Mouse (Mus musculus) CH12F3 (cell line): ENCODE data around the gene Relb.
"Not testable (repeated sequence)": the region's sequence is repeated elsewhere in the genome, so short reads cannot be mapped to it uniquely, and the experiment has no call there.

Experiments used
- in situ Hi-C: fragments of 300-500 bp; cut with MboI; formaldehyde crosslinking; loops from 2 replicates; pipeline ENCODE4 v1.14.3; 2020; ENCODE audit warnings: low sequenced_read_pairs

Relb gene

DNA sequence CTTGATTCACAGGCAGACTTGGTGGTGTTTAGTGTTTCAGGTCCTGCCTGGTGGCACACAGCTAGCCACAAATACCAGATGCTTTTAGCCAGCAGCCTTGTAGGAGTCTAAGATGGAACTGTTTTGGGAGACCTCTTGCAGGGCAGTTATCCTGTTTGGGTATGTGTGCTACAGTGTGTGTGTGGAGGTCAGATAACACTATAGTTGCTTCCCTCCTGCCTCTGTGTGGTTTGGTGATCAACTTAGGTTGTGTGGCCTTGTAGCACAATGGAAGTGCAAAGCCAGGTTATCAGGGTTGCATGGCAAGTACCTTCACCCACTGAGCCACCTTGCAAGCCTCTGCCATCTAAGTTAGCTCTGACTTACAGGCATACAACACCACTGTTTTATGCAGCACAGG, 3.5 kb upstream of the Relb start:
- in situ Hi-C loops = no loop called here

DNA sequence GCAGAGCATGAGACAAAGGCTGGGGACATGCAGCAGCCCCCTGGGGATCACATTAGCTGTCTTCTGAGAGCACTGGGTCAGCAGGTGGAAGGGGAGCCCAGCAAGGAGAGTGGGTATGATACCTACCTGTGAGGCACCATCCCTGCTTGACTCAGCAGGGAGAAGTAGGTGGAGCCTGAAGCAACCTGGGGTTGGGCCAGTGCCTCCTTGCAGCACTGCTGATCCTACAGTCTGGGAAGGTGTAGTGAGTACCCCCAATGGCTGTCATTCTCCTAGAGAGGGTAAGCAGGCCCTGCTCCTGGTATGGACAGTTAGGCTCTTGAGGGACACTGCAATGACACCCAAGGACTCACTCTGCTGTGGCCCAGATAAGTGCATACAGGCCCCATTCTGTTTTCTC, 3.0 kb upstream of the Relb start:
- in situ Hi-C loops = no loop called here

DNA sequence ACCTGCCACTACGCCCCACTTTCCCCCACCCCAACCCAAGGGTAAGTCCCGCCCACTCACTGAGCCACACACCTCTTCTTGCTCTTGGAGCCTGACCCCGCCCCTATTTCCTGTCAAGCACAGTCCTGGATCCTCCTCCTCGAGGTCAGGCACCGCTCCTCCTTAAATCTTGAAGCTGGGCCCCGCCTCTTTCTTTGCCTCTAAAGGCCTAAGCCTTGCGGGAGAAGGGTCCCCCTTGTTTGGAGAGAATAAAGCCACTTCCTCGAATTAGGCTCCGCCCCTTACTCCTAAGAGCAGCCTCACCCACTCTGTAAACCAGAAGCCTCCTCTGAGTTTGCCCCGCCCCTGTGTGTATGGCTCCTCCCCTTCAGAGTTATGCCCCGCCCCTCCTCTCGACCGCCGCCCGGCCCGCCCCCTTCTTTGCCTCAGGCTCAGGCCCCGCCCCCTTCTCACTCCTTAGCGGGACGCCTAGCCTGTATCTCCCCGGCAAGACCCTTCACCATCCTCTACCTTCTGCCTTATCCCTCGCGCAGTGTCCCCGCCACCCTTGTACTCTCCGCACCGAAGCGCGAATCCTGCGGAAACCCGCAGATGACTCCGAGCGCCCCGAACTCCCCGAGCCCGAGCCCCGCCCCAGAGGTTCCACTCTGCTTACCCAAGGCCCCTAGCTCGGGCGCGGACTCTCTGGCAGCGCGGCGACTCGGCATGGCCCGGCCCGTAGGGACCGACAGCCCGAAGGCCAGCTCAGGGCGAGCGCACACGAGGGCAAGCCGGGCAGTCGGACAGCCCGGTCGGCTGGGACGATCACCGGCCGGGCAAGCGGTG, 490 bp downstream of the Relb start:
- in situ Hi-C loops = no loop called here

DNA sequence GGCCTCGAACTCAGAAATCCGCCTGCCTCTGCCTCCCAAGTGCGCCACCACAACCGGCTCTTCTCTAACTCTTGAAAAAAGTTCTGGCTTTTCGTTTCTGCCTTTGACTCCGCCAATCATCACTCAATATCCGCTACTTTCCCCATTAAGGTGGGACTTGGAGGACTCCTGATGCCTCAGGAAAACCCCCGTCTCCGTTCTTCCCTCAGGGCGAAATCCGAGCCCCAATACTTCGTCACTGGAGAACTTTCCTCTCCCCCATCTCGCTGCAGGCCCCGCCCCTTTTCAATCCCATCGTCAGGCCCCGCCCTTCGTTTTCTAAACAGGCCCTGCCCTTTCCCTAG, 1.1 kb downstream of the Relb start:
- in situ Hi-C loops = no loop called here

DNA sequence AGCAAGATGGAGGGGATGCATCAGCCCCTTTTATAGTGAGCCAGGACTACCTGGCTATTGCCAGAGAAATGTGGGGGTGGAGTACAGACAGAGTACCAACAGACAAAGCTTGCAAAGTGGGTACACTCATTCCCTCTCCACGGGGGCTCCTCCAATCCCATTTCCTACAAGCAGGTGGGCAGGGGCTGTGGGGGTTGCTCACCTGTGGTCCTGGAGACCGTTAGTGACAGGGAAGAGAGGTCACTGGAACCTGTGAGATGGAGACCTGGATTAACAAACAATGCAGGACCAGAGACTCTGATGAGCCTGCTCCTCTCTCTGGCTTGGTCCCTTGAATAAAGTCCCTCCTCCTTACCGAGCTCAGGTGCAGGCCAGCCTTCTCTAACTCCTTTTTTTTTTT, 1.5 kb downstream of the Relb start:
- in situ Hi-C loops = no loop called here

DNA sequence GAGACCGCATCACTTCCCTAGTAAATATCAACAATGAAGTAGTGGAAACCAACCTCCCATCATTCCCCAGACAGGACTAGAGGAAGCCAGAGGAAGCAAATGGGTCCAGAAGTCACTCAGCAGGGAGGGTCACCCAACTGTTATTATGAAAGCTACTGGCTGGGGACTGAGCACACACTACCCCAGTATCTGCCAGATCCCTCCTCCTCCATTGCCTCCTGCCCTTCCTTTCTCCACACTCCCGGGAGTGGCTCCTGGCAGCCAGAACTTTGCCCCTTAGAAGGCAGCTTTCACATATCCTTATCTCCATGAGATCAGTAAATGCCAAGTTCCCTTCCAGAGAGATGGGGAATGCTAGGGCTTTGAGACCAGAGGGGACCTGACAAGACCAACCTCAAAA, 5.8 kb downstream of the Relb start:
- in situ Hi-C loops = no loop called here

DNA sequence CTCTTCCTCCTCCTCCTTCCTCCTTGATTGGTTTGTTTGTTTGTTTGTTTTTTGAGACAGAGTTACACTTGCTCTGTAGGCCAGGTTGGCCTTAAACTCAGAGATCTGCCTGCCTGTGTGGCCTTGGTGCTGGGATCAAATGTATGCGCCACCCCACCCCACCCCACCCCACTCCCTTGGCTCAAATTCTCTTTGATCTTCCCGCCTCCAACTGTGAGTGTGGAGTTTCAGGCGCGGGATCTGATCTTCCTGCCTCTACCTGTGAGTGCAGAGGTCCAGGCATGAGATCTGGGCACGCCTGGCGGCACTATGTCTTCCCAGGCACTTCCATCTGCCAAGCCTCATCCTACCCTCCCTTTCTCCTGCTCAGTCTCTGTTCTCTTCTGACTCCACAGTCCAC, 7.0 kb downstream of the Relb start:
- in situ Hi-C loops = no loop called here

DNA sequence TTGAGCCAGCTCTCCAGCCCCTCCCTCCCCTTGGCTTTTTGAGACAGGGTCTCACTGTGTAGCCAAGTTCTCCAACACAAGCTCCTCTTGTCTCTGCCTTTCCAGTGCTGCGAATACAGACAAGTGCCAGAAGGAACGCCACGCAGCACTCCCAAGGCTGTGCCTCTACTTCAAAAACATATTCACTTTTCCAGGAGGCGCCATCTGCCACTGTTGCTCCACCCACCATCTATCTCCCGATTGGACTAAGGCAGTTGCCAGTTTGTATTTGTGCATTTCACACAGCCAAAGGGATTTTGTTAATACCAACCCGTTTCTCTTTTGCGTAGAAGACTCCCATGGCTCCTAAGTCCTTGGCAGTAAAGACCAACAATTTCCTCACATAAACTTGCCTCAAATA, 8.4 kb downstream of the Relb start:
- in situ Hi-C loops = no loop called here

DNA sequence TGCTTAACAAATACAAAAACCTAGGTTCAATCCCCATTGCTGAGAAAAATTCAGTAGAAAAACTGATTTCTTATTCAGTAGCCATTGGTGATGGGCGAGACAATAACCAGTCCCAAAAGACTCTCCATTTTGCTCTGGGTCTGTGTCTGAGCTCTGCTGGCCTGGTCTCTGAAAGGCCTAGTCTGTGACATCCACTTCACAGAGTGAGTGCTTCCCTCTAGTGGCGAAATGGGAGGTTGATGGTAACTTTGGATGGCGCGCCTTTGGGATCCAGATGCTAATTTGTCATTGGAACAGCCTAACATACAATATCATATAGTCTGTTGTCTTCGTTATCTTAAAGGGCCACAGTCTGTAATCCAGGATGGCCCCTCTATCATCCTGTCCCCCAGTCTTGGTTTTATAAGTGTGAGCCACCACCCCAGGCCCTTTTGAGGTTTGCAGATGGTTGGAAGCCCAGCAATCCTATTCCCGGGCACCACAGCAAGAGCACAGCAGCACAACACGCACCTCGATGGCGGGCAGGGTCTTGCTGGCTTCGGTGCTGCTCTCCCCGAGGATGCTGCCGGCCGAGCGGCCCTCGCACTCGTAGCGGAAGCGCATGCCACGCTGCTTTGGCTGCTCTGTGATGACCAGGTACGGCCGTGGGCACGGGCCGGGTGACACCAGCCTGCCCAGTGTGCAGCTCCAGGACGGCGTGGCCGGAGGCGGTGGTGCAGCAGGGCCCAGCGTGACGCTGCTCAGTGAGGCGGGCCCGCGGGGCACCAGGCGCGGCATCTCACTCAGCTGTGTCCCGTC, 10.0 kb downstream of the Relb start:
- in situ Hi-C loops = no loop called here

DNA sequence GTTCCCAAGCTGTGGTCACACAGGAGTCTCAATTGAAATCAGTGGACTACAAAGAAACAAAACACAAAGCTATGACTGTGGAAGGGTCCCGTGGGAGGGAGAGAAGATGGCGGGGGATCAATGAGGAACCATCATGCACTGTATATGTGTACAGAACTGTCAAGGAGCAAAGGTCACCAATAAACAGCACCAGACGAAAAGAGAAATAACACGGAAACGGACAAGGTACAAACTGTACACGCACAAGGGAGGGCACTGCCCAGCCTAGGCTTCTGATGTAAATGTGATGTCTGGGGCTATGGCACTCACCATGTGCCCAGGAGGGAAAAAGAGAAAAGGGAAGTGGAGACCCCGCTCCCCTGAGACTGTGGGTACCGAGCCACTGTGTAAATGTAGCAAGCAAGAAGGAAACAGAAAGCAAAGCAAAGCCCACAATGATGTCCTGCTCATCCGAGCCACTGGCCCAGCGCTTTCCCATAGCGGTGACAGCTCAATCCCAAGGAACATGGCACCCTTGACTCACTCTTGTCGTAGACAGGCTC, 14.1 kb downstream of the Relb start:
- in situ Hi-C loops = no loop called here

DNA sequence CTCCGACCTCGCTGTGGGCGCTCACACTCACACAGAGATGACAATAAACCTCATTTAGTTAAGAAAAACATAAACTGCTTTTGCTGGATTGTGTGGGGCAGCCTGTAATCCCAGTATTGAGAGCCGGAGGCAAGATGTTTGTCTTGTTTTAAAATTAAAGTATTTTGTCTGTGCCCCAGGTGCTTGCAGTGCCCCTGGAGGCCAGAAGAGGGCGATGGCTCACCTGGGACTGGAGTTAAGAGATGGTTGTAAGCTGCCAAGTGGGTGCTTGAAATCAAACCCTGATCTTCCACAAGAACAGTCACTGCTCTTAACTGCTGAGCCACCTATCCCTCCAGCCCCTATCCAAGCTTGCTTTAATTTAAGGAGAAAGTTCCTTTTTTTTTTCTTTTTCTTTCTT, 18.3 kb downstream of the Relb start:
- in situ Hi-C loops = no loop called here

DNA sequence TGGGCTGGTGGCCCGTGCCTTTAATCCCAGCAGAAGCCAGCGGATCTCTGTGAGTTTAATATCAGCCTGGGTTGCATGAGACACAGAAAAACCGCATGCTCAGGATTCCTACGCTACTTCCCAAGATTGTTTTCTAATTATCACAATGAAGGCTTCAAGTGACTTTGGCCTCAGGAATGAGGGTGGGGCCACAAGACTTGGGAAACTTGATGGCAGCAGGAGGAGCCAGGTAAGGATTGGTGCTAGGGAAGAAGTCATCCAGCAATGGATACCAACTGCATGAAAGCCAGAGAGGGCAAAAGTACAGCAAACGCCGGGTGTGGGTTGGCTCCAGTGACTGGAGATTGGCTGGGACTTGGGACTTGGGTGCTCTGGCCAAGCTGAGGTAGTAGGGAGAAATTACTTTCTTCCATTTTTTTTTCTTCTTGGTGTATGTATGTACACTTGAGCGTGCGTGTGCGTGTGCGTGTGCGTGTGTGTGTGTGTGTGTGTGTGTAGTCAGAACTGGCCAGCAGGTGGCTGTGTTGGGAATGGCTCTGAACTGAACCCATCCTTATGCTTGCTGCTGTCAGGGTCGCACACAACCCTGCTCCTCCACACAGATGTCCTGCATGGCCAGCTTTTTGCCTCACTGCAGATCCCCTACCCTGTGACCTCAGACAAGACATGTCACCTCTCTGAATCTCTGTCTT, 19.5 kb downstream of the Relb start:
- in situ Hi-C loops = no loop called here

DNA sequence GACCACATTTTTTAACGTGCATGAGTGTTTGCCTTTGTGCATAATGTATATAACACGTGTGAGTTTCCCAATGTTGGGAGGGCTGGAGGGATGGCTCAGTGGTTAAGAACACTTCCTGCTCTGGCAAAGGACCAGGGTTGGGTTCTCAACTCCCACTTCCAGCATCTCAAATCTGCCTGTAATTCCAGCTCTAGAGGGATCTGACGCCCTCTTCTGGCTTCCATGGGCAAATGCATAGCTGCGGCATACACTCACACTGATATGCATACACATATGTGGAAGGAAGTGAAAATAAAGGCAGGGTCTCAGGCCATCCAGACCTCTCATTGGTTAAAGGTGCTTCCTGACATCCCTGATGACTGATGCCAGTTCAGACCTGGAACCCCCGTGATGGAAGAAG, 21.9 kb downstream of the Relb start:
- in situ Hi-C loops = no loop called here

DNA sequence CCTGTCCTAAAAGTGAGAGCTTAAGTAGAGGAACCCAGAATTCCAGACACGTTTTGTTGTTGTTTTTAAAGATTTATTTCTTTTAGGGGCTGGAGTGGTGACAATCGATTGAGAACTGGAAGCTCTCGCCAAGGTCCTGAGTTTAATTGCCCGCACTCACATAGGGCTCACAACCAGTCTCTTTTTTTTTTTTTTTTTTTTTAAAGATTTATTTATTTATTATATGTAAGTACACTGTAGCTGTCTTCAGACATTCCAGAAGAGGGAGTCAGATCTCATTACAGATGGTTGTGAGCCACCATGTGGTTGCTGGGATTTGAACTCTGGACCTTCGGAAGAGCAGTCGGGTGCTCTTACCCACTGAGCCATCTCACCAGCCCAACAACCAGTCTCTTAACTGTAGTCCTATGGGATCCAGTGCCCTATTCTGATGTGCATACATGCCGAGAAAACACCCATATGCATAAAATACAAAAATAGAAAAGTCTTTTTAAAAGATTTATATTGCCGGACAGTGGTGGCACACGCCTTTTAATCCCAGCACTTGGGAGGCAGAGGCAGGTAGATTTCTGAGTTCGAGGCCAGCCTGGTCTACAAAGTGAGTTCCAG, 24.5 kb downstream of the Relb start:
- in situ Hi-C loops = not testable (repeated sequence)

DNA sequence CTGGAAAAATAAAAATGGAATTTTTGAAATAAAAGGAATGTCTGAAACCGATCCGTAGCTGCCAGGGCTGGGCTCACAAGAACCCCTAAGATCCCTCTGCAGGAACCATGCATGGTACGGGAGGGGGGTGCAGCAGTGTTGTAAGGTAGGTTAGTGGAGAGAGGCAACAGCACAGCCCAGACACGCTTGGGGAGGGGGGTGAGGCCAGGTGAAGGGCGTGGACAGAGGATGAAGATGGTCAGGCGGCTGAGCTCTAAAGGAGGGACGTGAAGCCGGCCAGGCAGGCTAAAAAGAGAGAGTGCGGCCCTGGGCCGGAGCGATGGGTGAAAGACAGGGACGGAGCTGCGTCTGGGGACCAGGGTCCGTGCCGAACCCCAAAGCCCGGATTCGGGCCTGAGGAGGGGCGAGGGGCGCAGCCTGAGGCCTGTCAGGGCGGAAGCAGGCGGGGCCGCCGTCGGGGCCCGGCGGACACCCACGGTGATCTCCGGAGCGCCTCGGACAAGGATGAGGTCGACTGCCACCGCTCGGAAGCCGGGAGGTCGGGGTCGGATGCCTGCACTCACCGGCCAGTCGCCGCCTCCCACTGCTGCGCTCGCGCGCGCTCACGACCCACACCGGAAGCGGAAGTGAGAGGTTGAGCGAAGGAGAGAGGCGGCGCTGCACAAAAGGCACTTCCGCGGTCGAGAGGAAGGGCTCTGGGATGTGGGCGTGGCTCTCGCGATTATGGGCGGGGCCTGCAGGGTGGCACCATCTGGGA, 25.2 kb downstream of the Relb start, which contains the start of gene Clasrp:
TSS of gene Clasrp (minus strand) at position 638 of the 757 bp plus-strand sequence.
- in situ Hi-C loops = no loop called here

DNA sequence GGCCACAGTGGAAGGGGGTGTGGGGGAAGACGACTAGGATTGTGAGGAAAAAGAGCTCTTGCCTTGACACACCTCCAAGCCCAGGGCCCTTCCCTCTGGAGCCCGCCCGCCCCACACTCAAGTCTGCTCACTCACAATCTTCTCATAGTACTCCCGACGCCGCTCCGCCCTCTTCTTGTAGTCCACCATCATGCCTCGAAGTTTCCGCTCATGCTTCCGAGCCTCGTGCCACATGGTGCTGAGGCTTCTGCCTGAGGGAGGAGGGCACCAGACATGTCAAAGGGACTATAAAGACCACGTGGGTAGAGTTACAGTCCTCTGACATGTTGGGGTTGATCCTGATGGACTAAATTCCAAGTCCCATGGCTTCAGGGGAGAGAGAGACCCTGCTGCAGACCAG, 26.2 kb downstream of the Relb start:
- in situ Hi-C loops = no loop called here

DNA sequence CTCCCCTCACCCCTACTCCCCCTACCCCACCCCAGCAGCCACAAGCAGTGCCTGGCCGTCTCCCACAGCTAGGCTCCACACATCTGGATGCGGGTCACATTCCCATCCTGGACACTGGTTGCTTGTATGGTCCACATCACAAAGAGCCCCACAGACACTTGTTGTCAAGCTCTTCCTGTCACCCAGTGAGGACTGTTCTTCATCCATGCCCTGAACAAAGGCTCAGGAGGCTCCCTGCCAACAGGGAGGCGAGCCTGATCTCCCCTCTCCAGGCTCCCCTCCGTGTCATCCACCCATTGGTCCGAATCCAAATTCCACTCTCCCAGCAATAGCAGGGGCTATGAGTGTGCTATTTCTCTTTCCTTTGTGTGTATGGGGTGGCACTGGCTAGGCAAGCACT, 28.7 kb downstream of the Relb start:
- in situ Hi-C loops = no loop called here

DNA sequence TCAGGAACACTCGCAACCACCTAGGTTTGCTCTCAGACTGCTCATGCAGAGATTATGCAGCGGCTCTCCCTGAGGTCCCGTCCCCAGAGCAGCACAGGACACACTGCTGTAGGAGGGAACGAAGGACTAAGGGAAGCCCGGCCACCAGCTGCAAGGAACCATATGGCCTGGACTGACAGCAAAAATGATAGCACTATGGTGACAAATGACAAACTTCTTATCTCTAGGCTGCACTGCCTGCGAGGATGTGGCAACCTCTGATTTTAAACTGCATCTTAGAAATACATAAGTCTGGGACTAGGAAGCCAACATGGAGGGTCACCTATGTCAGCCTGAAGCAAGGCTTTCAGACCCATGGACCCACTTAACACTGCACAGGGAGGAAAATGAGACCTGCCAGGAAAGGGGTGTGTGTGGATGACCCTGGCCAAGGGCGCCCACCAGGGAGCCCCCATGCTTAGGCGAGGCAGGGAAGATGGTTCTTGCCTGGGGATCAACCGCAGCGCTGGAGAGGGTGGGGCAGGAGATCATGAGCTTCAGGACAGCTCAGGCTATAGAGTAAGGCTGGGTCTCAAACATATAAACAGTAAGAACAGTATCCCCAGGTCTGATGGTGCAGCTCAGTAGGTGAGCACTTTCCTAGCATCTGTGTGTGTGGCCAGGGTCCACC, 36.0 kb downstream of the Relb start:
- in situ Hi-C loops = no loop called here

DNA sequence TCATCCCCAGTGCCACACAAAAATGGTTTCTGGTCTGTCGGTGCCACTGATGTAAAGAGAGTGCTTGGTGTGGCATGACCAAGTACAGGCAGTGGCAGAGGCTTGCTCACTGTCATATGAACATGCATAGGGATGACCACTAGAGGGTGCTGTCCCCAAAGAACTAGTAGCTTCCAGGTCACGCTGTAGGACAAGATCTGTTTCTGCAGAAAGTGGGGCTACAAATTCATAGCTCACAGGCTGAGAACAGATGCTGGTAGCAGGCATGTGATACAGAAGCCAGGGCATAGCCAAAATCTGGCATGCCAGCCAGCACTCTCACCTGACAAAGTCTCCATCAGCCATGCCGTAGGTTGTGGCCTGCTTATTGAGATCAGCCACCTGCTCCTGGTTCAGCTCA, 39.3 kb downstream of the Relb start:
- in situ Hi-C loops = no loop called here

DNA sequence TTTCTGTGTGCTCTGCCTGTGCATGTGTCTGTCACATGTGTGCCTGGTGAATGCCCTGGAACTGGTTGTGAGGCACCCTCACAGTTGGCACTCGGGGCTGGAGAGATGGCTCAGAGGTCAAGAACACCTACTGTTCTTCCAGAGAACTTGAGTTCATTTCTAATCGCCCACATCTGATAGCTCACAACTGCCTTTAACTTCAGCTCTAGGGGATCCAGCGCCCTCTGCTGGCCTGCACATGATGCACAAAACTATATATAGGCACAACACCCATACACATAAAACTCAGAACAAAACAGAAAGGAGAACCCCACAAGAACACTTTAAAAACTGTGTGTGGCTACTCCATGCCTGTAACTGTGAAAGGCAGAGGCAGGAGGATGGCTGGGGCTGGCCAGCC, 40.0 kb downstream of the Relb start:
- in situ Hi-C loops = no loop called here
